Mouse (Mus musculus): ENCODE measurements around the gene Ccdc85c.

Ccdc85c gene

GRCm38 (mm10) chr12:108268970-108269369 is 6.3 kb downstream of the Ccdc85c start:
- DNase-seq (ENCODE audit: low spot score) = no peak

- no peak for DNase-seq (ENCODE audit: low spot score)
Observed at GRCm38 (mm10) chr12:108267653-108268052, 7.6 kb downstream of the Ccdc85c start.

GRCm38 (mm10) chr12:108265831-108266619 is 9.2 kb downstream of the Ccdc85c start:
- DNase-seq (ENCODE audit: low spot score) = no peak

GRCm38 (mm10) chr12:108264918-108265317 is 10.3 kb downstream of the Ccdc85c start:
- DNase-seq (ENCODE audit: low spot score) = no peak

- DNase-seq (ENCODE audit: low spot score) = no peak
Observed at GRCm38 (mm10) chr12:108260950-108261349, 14.3 kb downstream of the Ccdc85c start.

GRCm38 (mm10) chr12:108259322-108260049 is 15.7 kb downstream of the Ccdc85c start:
- no peak for DNase-seq (ENCODE audit: low spot score)

- no peak for DNase-seq (ENCODE audit: low spot score)
Observed at GRCm38 (mm10) chr12:108256734-108257133, 18.5 kb downstream of the Ccdc85c start.

GRCm38 (mm10) chr12:108255960-108256359 is 19.3 kb downstream of the Ccdc85c start:
- no peak for DNase-seq (ENCODE audit: low spot score)

- no peak for DNase-seq (ENCODE audit: low spot score)
Observed at GRCm38 (mm10) chr12:108255511-108255919, 19.7 kb downstream of the Ccdc85c start.

- DNase-seq (ENCODE audit: low spot score) = no peak
Observed at GRCm38 (mm10) chr12:108253042-108253441, 22.2 kb downstream of the Ccdc85c start.

GRCm38 (mm10) chr12:108251825-108252542 is 23.2 kb downstream of the Ccdc85c start:
- DNase-seq (ENCODE audit: low spot score) = no peak

GRCm38 (mm10) chr12:108251034-108251792 is 24.0 kb downstream of the Ccdc85c start:
- DNase-seq (ENCODE audit: low spot score) = no peak

- DNase-seq (ENCODE audit: low spot score) = peak; percentile 59
Observed at GRCm38 (mm10) chr12:108249522-108249921, 25.7 kb downstream of the Ccdc85c start.

GRCm38 (mm10) chr12:108249019-108249418 is 26.2 kb downstream of the Ccdc85c start:
- no peak for DNase-seq (ENCODE audit: low spot score)

- DNase-seq (ENCODE audit: low spot score) = no peak
Observed at GRCm38 (mm10) chr12:108246759-108247500, 28.3 kb downstream of the Ccdc85c start.

GRCm38 (mm10) chr12:108245579-108245978 is 29.6 kb downstream of the Ccdc85c start:
- no peak for DNase-seq (ENCODE audit: low spot score)

GRCm38 (mm10) chr12:108244778-108245177 is 30.4 kb downstream of the Ccdc85c start:
- DNase-seq (ENCODE audit: low spot score) = peak; percentile 76

GRCm38 (mm10) chr12:108242243-108242745 is 32.9 kb downstream of the Ccdc85c start:
- DNase-seq (ENCODE audit: low spot score) = no peak

GRCm38 (mm10) chr12:108241626-108242025 is 33.6 kb downstream of the Ccdc85c start:
- DNase-seq (ENCODE audit: low spot score) = no peak

- no peak for DNase-seq (ENCODE audit: low spot score)
Observed at GRCm38 (mm10) chr12:108240953-108241588, 34.2 kb downstream of the Ccdc85c start.
